33 mouse cellular contexts compared by ENCODE assay signal in genomic region chr7:58451981-58452380, GRCm38 (mm10).
A peak's percentile ranks its signal among the peaks of the same experiment; 100 is the strongest.
DNase-seq lines count a peak whose midpoint lies in the region; ATAC-seq and TF ChIP-seq lines count a peak whose summit lies in the region.
"Had no signal": no experiment of that assay in that cellular context is flagged by ENCODE, and none has a peak within 500 bp of the region (broad histone marks: within the 10 kb centered on the region; RNA-seq: fewer than 3 reads in every experiment).

No protein-coding gene starts in this region.

- no peaks in the 10 kb centered on the region for H3K27me3 ChIP-seq in liver, adult 2 months (ENCODE audit: control insufficient read depth, insufficient read depth, low read length)
- H3K27me3 ChIP-seq: heart, embryonic 13.5 days; limb, embryonic 15.5 days; liver, embryonic 15.5 days; lung, embryonic 15.5 days; megakaryocyte, embryonic 14.5 days; midbrain, embryonic 12.5 days; neural tube, embryonic 15.5 days; stomach, embryonic 15.5 days had no signal

- no peak overlapping the region for H3K9ac ChIP-seq in liver, adult 2 months (ENCODE audit: low read depth, low read length)
- H3K9ac ChIP-seq: heart, embryonic 13.5 days; limb, embryonic 15.5 days; liver, embryonic 15.5 days; lung, embryonic 15.5 days; midbrain, embryonic 12.5 days; neural tube, embryonic 15.5 days; stomach, embryonic 15.5 days had no signal

- H3K4me1 ChIP-seq in liver, adult 2 months (ENCODE audit: control insufficient read depth, insufficient read depth, low read length), result no peaks in the 10 kb centered on the region
- H3K4me1 ChIP-seq: heart, embryonic 13.5 days; hindbrain, embryonic 10.5 days; limb, embryonic 10.5 days; limb, embryonic 15.5 days; liver, embryonic 15.5 days; lung, embryonic 15.5 days; megakaryocyte, embryonic 14.5 days; midbrain, embryonic 12.5 days; neural tube, embryonic 15.5 days; stomach, embryonic 15.5 days had no signal

- H3K79me2 ChIP-seq in liver, adult 2 months (ENCODE audit: control insufficient read depth, insufficient read depth, low read length), result no peaks in the 10 kb centered on the region

- no peak overlapping the region for H3K4me3 ChIP-seq in liver, adult 2 months (ENCODE audit: insufficient read depth, low read depth, low read length)
- H3K4me3 ChIP-seq: erythroblast, embryonic 14.5 days; heart, adult 2 months; heart, embryonic 13.5 days; hindbrain, embryonic 10.5 days; limb, embryonic 10.5 days; limb, embryonic 15.5 days; liver, embryonic 15.5 days; lung, embryonic 15.5 days; megakaryocyte, embryonic 14.5 days; midbrain, embryonic 12.5 days; neural tube, embryonic 15.5 days; stomach, embryonic 15.5 days had no signal

- H3K36me3 ChIP-seq in liver, adult 2 months (ENCODE audit: control insufficient read depth, insufficient read depth, low read length), result no peaks in the 10 kb centered on the region
- H3K36me3 ChIP-seq: heart, embryonic 13.5 days; hindbrain, embryonic 10.5 days; limb, embryonic 10.5 days; limb, embryonic 15.5 days; liver, embryonic 15.5 days; lung, embryonic 15.5 days; midbrain, embryonic 12.5 days; neural tube, embryonic 15.5 days; stomach, embryonic 15.5 days had no signal

- DNase-seq in liver, adult 2 months (ENCODE audit: extremely low read depth, low read depth, low spot score), result peak; percentile 3
- DNase-seq in liver, result no peak
- peak; percentile 17 for DNase-seq in thymus, postnatal 14 days
- DNase-seq in thymus, postnatal 4 days, result no peak
- no peak for DNase-seq in heart, postnatal 4 days
- no peak for DNase-seq in cerebellum, postnatal 14 days
- no peak for DNase-seq in gastrocnemius, adult 18-20 months (ENCODE audit: low spot score)
- DNase-seq: adrenal gland, postnatal 10 days; cerebellum, adult 11 months; cerebellum, postnatal 10 days; heart, adult 2 months; heart, postnatal 10 days; kidney, adult 9 months; kidney, postnatal 10 days; lung, postnatal 36 days; right cerebral cortex, adult 18-20 months; spleen, adult 18-20 months; thymus, postnatal 36 days had no signal

- no peak for TF ChIP-seq POLR2A in liver, adult 2 months (IDR thresholded peaks at IDR 0.05; ENCODE audit: extremely low read depth, insufficient read depth, low read length)

- WGBS in liver, adult 2 months, result 63% methylated on average over 1 of the region's 1 CpGs

- no peak for TF ChIP-seq CTCF in liver, adult 2 months (IDR thresholded peaks at IDR 0.05; ENCODE audit: low read depth, low read length)

- no peak overlapping the region for H3K27ac ChIP-seq in liver, adult 2 months (replicated peaks; ENCODE audit: insufficient read depth, low read depth, low read length)
- H3K27ac ChIP-seq: heart, adult 2 months; heart, embryonic 13.5 days; hindbrain, embryonic 10.5 days; hindbrain, postnatal 0 days; limb, embryonic 10.5 days; limb, embryonic 15.5 days; liver, embryonic 15.5 days; lung, embryonic 15.5 days; midbrain, embryonic 12.5 days; neural tube, embryonic 15.5 days; stomach, embryonic 15.5 days had no signal

- peak; percentile 50 for ATAC-seq in megakaryocyte, adult 5-6 weeks (ENCODE audit: poor library complexity, severe bottlenecking)
- ATAC-seq: forebrain, embryonic 16.5 days; hindbrain, postnatal 0 days; intestine, postnatal 0 days had no signal

Comparison
In these comparisons a context has a peak if more than half of its experiments do, and no peak if none do; other contexts are left out.
1. DNase-seq: peak in liver, adult 2 months (single experiment) and thymus, postnatal 14 days (single experiment); none in liver (single experiment), thymus, postnatal 4 days (single experiment), heart, postnatal 4 days (single experiment), cerebellum, postnatal 14 days (0 of 2) and gastrocnemius, adult 18-20 months (single experiment).